Mouse (Mus musculus) E14TG2a.4 (cell line): ENCODE results near the gene Zkscan1.

Source experiments
- H3K27me3 ChIP-seq: 2 replicates; pipeline ENCODE4 v1.6.1; 2014; ENCODE audit warnings: low read length, control low read depth; ENCODE audit not compliant: insufficient read depth
- H3K36me3 ChIP-seq: 2 replicates; pipeline ENCODE4 v1.6.1; 2014; ENCODE audit warnings: low read length, control low read depth; ENCODE audit not compliant: insufficient read depth
- H3K4me1 ChIP-seq: replicated peaks from 2 replicates; pipeline ENCODE4 v1.6.1; 2014; ENCODE audit warnings: low read depth, low read length, control low read depth
- H3K4me3 ChIP-seq: replicated peaks from 2 replicates; pipeline ENCODE4 v1.5.1; 2014; ENCODE audit warnings: mild to moderate bottlenecking, low read length
- H3K9me3 ChIP-seq: 2 replicates; pipeline ENCODE4 v1.6.1; 2014; ENCODE audit warnings: low read length, control low read depth
- CTCF ChIP-seq: conservative IDR thresholded peaks from 2 replicates; pipeline ENCODE4 v1.5.1; 2014; ENCODE audit warnings: low read length
- NANOG ChIP-seq: IDR thresholded peaks from 2 replicates; pipeline ENCODE4 v1.6.1; 2014; ENCODE audit warnings: borderline replicate concordance, low read length, mixed read lengths
- POU5F1 ChIP-seq: IDR thresholded peaks from 2 replicates; pipeline ENCODE4 v1.6.1; 2014; ENCODE audit warnings: low read length, borderline replicate concordance

Zkscan1 gene

GRCm38 (mm10) chr5:138137257-138137656 is 52.4 kb downstream of the Zkscan1 start:
- H3K27me3 ChIP-seq = no peaks in the 10 kb centered on the region
- H3K36me3 ChIP-seq = peaks cover 32% of the 10 kb centered on the region
- H3K9me3 ChIP-seq = no peaks in the 10 kb centered on the region
- no peak overlapping the region for H3K4me3 ChIP-seq
- TF ChIP-seq NANOG (no peak), POU5F1 (no peak), CTCF (no peak)
- 0 out of 2 replicates have a peak, but pooled peaks cover 5% of the 10 kb centered on the region for H3K4me1 ChIP-seq

DNA sequence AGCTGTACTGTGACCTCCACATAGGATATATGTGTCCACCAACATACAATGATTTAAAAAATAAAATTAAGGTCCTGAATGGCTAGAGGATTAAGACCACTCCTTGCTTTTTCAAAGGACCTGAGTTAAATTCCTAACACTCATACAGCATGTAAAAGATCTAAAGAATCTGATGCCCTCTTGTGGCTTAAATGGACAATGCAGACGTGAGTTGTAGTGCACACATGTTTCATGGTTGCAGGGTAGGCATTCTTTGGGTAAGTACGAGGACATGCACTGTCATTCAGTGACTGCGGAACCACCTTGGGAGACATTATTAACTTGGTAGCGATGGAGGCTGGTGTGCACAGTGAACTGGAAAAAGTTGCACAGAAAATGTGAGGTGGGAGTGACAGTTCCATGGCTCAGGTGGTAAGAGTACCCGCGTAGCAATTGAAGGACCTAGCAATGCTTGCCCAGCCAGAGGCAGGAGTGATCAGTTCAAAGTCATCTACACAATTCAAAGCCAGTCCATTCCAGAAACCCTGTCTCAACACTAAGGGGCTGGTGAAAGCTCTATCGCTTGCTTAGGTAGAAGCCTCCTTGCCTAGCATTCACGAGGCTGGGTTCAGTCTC is 53.2 kb downstream of the Zkscan1 start:
- H3K36me3 ChIP-seq = peaks cover 28% of the 10 kb centered on the region
- TF ChIP-seq POU5F1 (no peak), CTCF (peak; percentile 79)
- H3K27me3 ChIP-seq = no peaks in the 10 kb centered on the region
- H3K4me1 ChIP-seq = 0 out of 2 replicates have a peak, but pooled peaks cover 5% of the 10 kb centered on the region
- H3K4me3 ChIP-seq = no peak overlapping the region
- no peaks in the 10 kb centered on the region for H3K9me3 ChIP-seq

- no peak for TF ChIP-seq CTCF
- no peak for TF ChIP-seq POU5F1
- no peak for TF ChIP-seq NANOG
- Histone ChIP-seq H3K4me1 (0 out of 2 replicates have a peak, but pooled peaks cover 5% of the 10 kb centered on the region), H3K9me3 (no peaks in the 10 kb centered on the region), H3K4me3 (no peak overlapping the region), H3K27me3 (no peaks in the 10 kb centered on the region), H3K36me3 (peaks cover 27% of the 10 kb centered on the region)
Observed at GRCm38 (mm10) chr5:138138585-138138984, 53.7 kb downstream of the Zkscan1 start.

GRCm38 (mm10) chr5:138154390-138154789 is 69.5 kb downstream of the Zkscan1 start:
- no peak for TF ChIP-seq CTCF
- no peak for TF ChIP-seq NANOG
- TF ChIP-seq POU5F1 = no peak

GRCm38 (mm10) chr5:138155443-138155976 is 70.6 kb downstream of the Zkscan1 start, which contains the start of gene Zfp113:
Gene Zfp113, minus strand, starts transcription at chr5:138155744.
- peaks cover 28% of the 10 kb centered on the region for H3K4me1 ChIP-seq
- peak within 1 kb of the TSS; percentile 89 for H3K4me3 ChIP-seq
- H3K27me3 ChIP-seq = no peaks in the 10 kb centered on the region
- H3K36me3 ChIP-seq = peaks cover 23% of the 10 kb centered on the region
- no peak for TF ChIP-seq POU5F1
- TF ChIP-seq CTCF = peak; percentile 63
- no peaks in the 10 kb centered on the region for H3K9me3 ChIP-seq

More at GRCm38 (mm10) chr5:138154390-138154789, 69.5 kb downstream of the Zkscan1 start:
- Histone ChIP-seq H3K36me3 (peaks cover 28% of the 10 kb centered on the region), H3K9me3 (no peaks in the 10 kb centered on the region), H3K4me3 (peak overlapping the region; percentile 89), H3K27me3 (no peaks in the 10 kb centered on the region), H3K4me1 (peaks cover 19% of the 10 kb centered on the region)
